Mouse (Mus musculus) thymus, postnatal 10 days (tissue): Measurements from ENCODE around the gene Stt3b.

Experiments used
- DNase-seq, 2 experiments: peaks; one replicate each; pipeline ENCODE4 v3.0.0; 2021; ENCODE audit warnings: low spot score in 2 of 2

The Stt3b gene

DNA sequence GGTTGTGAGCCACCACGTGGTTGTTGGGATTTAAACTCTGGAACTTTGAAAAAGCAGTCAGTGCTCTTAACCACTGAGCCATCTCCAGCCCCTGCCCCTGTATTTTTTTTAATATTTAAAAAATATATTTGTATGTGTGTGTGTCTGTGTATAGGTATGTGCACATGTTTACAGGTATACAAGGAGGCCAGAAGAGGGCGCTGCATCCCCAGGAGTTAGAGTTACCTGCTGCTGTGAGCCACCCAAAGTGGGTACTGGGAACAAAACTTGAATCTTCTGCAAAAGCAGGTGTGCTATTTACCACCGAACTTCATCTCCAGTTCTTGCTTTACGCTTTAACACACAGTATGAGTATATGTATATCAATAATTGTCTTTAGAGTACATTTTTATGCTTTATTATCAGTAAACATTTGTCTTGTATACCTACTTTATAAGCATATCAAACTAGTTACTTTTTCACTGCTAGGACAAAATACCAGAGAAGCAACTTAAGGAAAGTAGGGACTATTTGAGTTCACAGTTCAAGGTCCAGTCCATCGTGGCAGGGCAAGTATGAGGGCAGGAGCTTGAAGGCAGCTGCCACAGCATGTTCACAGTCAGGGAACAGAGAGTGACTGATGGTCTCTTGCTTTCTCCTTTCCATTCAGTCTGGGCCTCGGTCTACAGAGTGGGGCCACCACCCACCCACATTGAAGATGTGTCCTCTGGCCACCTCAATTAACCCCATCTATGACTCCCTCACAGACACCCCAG lies 8.6 kb upstream of the Stt3b start:
- no peak for DNase-seq

- no peak for DNase-seq
These were observed 6.8 kb upstream of the Stt3b start for GRCm38 (mm10) chr9:115317049-115317448.

GRCm38 (mm10) chr9:115314556-115314955 lies 4.3 kb upstream of the Stt3b start:
- no peak for DNase-seq

DNA sequence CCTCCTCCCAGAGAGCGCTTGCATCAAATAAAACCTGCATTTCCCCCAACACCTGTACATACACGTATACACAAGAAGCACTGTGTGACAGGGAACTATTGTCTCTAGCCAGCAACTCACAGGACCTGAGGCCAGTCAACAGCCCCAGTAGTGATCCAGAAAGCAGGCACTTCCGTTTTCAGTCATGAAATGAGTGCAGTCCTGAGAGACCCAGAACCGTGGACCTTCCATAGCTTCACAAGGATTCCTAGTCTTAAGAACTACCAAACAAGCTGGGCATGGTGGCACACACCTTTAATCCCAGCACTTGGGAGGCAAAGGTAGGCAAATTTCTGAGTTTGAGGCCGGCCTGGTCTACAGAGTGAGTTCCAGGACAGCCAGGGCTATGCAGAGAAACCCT lies 3.6 kb upstream of the Stt3b start:
- no peak for DNase-seq

- peak in 1 of 2 experiments; percentile 18 for DNase-seq
These were observed 951 bp upstream of the Stt3b start for GRCm38 (mm10) chr9:115311223-115311520.

DNA sequence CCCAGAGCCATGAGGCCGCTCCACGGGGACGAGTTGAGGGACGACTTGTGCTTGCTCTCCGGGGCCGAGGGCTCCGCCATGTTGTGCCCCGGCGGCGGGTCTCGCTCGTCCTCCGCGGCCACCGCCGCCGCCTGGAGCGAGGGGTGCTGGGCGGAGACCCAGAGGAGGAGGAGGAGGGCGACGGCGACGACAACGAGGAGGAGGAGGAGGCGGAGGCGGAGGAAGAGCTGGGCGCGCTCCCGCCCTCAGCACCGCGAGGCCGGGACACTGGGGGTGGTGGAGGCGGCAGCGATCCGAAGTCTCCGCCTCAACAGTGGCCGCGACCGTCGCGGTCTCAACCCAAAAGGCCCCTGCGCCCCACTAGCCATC lies 260 bp downstream of the Stt3b start:
- DNase-seq: peak; percentile 72 to 82

DNA sequence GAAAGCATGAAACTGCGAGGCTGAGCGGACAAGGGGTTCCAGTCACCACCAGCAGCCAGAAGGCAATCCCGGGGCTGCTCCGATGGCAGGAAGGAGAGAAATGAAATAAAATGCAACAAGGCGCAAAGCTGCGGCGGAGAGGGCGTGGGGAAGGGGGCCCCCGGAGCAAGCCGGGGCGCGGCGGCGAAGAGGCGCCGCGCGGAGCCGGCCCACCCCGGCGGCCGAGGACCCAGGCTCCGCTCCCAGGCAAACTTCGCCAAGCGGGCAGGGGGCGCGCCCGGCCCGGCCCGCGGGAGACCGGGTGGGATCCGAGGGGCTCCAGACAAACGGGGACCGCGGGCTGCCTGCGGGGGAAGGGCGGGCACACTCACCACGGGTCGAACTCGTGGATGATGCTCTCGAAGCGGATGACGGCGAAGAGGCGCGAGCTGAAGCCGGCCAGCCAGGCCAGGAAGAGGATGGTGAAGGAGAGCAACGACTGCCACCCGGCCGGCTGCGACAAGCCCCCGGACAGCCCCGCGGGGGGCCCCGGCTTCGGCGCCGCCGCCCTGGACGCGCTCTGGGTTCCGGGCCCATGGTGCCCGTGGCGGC lies 745 bp downstream of the Stt3b start:
- peak; percentile 23 to 47 for DNase-seq

DNA sequence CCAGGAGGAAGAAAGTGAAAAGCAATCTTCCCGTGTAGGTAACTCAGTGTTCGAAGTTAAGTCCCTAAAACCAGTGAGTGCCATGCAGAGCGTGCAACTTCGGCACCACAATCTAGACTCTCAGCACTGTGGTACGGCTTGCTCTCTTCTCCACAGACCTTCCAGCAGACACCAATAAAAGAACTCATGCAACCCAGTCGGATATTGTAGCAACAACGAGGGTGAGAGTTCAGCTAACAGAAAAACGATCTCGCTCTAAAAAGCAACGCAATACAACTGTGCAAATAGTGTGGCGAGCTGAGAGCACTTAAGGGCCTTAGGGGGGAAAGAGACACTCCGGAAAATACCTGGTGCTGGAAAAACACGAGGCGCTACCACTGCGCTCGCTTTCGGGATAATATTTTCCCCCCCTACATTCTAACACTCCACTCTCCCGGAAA lies 1.3 kb downstream of the Stt3b start:
- DNase-seq: peak; percentile 8 to 14

DNA sequence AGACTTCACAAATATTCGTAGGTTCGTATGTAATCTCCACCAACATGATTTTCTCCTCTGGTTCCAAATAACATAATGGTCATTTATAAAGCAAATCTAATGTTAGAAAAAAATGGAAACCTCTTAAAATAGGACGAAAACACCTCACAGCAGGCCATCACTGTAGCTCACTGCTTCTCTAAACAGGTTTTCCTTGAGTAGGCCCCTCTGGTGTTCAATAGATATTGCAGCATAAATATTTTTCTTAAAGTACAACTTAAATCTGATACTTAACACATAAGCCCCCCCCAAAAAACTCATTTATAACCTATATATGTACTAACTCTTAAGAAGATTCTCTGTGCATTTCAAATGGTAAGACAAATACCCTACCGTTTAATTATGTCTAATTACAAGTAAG lies 1.8 kb downstream of the Stt3b start:
- no peak for DNase-seq

DNA sequence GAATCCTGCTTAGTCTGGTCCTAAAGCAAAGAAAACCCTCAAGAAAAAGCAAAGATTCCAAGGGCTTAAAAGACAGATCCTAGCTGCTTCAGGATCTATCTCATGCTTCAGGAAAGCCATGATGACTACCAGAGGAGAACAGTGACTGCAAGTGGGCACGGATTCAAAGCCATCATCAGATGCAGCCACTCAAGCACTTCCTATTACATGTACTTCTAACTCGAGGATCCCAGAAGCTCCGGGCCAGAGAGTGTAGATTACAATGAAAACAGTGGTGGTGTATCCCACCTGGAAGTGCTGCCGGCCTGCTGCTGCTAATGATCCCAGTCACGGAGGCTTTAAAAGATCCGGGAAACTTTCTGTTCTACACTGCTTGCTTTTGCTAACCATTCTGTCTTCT lies 4.0 kb downstream of the Stt3b start:
- DNase-seq: no peak

DNA sequence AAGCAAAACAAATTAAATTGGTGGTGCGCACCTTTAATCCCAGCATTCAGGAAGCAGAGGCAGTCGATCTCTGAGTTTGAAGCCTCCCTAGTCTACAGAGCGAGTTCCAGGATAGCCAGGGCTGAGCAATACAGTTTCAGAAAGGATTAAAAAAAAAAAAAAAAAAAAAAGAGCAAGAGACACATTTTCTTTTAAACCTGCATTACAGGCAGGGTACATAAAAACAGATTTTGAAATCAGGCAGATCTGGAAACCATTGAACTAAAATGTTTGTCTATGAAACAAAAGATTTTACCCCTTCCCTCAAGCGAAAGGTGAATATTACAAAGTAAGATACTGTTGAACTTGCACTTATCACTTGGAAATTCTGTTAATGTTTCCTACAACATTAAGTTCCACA lies 6.1 kb downstream of the Stt3b start:
- no peak for DNase-seq

DNA sequence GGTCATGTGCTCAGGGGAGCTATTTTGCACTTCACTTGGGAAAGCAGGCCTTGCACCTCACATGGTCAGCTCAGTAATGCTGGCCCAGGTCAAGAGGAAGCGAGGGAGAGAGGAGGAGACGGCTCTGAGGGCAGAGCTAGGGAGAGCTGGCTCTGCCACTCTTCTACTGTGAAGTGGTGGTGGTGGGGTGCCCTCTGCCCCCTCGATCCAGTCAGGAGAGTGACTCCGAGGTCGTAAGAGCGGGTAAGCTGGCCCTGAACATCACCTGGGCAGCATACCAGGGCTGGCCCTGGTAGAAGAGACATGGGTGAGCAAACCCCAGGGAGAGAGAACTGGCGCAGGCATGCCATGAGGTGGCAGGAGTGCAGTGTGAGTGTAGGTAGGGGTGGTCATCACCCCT lies 8.6 kb downstream of the Stt3b start:
- DNase-seq: no peak

- DNase-seq: no peak
These were observed 9.1 kb downstream of the Stt3b start for GRCm38 (mm10) chr9:115301002-115301579.

DNA sequence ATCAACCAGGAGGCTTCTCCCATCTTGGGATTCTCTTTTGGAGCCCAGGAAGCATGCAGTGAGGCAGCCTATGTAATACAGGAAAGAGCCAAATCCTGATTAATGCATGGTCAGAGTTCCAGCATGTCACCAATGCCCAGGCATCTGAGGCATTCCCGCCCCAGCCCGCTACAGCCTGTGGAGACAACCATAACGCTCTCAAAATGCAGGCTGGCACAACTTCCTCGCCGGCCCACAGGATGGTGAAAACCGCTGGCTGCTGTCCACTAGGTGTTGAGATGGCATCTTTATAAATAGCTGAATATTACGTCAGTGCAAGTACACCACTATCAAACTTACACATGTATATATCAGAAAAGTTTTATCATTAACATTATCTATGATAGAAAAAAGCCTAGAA lies 13.5 kb downstream of the Stt3b start:
- no peak for DNase-seq

DNA sequence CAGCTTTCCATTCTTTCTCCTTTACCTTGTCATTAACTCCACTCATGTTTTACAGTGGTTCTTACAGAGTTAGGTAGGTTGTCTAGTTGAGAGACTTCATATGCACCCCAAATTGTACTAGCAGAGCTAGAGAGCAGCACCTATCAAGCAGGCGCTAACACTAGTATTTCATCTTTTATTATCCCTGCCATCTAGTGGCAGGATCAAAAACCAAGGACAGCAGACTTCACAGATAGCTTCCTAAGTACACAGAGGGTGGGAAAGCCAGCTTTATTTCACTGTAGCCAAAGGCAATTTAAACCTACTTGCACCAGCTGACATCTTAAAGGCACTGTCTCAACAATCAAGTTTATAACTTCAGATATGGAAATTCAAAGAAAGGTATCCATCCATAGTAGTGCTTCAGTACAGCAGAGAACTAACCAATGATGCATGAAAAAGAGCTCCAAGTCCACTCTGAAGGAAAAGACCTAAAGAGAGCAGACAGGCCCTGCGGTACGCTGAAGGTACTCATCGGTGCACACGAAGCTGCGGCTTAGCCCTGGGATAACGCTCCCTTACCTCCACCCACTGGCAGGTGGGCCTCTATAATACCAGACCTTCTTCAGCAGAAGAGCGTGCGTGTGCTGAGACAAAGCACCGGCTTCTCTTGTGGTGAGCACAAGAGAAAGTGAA lies 16.2 kb downstream of the Stt3b start:
- no peak for DNase-seq

- DNase-seq: no peak
These were observed 22.3 kb downstream of the Stt3b start for GRCm38 (mm10) chr9:115287774-115288434.

- no peak for DNase-seq
These were observed 25.8 kb downstream of the Stt3b start for GRCm38 (mm10) chr9:115284385-115284784.

GRCm38 (mm10) chr9:115283403-115283802 lies 26.8 kb downstream of the Stt3b start:
- DNase-seq: no peak

GRCm38 (mm10) chr9:115278641-115279040 lies 31.6 kb downstream of the Stt3b start:
- DNase-seq: no peak

- no peak for DNase-seq
These were observed 35.4 kb downstream of the Stt3b start for GRCm38 (mm10) chr9:115274806-115275205.

- no peak for DNase-seq
These were observed 37.0 kb downstream of the Stt3b start for GRCm38 (mm10) chr9:115273095-115273649.

GRCm38 (mm10) chr9:115272451-115272850 lies 37.8 kb downstream of the Stt3b start:
- DNase-seq: peak in 1 of 2 experiments; percentile 33
